Mouse (Mus musculus): ENCODE results near the gene Cyp2d22.

- TF ChIP-seq FLI1 (IDR thresholded peaks at IDR 0.05; ENCODE audit: low read length): no peak
- no peak for TF ChIP-seq GATA1 (IDR thresholded peaks at IDR 0.05; ENCODE audit: borderline replicate concordance, low read length)
Measured at GRCm38 (mm10) chr15:82423471-82423870, 43.4 kb upstream of the Cyp2d22 start.

Measured in megakaryocyte, embryonic 14.5 days (primary cell).